Mouse (Mus musculus) frontal cortex, adult (tissue): Measurements from ENCODE around the gene Ppil4.
A peak's percentile ranks its signal among the peaks of the same experiment; 100 is the strongest.

Source experiments
- ATAC-seq: cut with Nextera tagmentation; 2 replicates; pipeline ENCODE4 v1.9.2; 2017; ENCODE audit warnings: mild to moderate bottlenecking, moderate library complexity, mixed read lengths; ENCODE audit not compliant: low TSS enrichment

The Ppil4 gene

DNA sequence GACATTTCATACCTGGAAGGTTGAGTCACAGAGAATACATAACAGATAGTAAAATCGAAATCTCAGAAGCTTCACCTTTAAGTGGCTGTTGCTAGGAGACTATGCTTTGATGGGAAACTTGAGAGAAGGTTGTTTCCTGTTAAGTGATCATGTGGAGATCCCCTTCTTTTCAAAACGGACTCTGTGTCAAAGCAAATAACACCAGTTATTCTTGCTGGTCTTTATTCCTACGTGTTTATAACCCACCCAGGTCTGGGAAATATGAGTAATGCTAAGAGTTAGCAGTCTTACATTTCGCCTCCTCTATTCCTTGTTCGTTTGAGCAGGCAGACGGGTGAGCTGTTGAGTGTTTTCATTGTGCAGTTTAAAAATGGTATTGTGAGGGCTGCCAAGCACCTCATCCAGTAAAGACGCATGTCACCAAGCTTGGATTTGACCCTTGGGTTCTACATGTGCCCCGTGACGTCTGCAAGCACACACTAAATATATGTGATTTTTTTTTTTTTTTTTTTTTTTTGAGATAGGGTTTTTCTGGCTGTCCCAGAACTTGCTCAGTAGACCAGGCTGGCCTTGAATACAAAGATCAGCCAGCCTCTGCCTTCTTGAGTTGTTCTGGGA, 32.1 kb downstream of the Ppil4 start:
- ATAC-seq = no peak

DNA sequence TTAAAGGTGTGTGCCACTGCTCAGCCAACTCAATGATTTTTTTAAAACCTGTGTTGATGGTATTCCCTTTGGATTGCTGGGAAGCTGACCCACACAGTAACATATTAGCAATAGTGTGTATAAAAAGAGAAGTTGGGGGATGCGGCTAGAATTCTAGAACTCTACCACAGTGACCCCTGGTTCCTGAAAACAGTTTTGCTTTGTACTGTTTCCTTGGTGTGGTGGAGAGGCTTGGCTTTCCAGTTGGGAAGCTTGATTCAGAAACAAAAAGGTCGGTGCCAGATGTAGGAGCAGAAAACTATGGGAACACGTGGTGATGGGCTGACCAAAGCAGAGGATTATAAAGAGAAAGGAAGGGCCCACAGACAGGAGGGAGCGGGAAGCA, 32.6 kb downstream of the Ppil4 start:
- no peak for ATAC-seq

DNA sequence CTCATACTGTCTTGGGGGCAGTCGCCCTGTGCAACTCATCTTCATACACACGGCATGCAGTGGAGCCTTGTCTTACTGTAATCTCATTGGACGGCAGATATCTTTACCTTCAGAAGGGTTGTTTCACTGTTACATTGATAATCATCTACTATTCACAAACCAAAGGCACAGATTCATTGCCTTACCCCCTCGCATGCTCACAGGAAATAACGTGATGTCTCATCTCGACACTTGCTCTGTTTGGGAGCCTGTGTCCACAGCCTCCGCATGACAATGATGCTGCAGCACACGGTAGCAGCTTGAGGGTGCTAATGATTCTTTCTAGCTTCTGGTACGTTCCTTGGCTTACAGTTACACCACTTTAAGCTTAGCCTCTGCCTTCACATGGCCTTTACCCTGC, 33.4 kb downstream of the Ppil4 start:
- no peak for ATAC-seq

DNA sequence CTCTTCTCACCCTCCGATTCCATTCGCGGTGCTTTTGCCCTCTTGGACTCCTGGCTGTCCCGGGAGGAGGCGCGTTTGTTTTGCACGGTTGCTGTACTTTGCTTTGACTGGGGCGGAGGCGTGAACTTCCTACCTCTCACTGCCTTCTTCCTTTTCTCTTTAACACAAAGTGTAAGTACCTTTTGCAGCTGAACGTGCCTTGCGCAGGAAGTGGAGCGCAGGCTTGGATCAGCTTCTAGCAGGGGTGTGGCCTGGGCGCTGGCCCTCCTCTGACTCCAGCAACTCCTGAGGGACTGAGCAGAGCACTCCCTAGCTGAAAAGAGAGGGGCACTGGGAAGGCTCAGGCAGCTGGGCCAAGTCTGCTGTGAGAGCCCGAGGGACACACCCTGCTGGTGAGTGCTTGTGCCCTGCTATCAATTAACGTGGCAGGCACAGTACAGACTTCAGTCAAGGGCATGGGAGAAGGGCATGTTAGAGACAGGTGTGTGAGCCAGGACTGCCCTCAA, 39.5 kb downstream of the Ppil4 start, which contains the start of gene Zc3h12d:
Gene Zc3h12d, plus strand, starts transcription at position 300 of the 506 bp plus-strand sequence.
- peak; percentile 22; the same call in 1 of the 2 replicates for ATAC-seq

DNA sequence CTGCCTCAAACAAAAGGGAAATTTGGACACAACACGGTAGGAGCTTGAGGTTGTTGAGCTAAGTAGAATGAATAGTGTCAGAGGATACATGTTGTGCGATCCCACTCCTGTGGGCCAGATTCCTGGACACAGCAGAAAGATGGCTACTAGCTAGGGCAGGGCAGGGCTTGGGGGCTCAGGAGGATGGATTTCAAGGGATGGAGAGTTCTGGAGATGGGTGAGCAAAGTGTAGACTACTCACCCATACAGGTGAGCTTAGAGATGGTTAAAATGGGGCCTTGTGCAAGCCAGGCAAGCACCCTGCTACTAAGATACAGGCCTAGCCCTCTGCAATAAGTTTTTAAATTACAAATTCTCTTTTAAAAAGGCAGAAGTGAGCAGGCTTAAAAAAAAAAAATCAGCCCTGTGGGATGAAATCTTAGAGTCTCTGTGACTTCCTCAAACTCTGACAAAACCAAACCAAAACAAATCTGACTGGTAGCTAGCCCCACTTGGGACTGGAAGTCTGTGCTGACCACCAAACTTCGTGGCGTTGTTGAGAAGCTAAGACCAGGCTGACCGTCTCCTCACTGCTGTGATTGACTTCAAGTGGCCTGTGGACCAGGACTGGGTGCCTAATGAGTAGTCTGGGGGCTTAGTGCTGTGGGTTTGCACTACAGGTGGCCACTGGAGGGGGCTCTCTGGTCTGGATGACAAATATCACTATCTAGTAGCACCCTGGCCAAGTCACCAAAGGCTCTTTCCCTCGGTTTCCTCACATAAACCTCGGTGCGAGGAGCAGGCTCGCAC, 40.9 kb downstream of the Ppil4 start:
- ATAC-seq = no peak

- ATAC-seq = no peak
These were observed 42.1 kb downstream of the Ppil4 start for GRCm38 (mm10) chr10:7834671-7835225.

DNA sequence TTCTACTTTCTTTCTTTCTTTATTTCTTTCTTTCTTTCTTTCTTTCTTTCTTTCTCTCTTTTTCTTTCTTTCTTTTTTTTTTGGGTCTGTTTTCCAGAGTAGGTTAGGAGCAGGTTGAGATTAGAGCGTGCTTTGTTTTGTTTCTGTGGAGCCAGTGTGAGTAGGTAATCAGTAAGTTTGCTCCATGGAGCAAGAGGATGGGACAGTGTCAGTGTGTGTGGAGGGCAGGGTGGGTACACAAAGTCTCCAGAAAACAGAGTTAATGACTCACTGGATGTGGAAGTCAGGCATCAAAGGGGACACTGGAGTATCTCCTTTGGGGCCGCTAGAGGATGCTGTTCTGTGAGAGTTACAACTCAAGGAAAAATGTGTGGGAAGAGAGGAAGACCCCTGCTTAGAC, 44.2 kb downstream of the Ppil4 start:
- ATAC-seq = no peak

GRCm38 (mm10) chr10:7837446-7837845, 44.8 kb downstream of the Ppil4 start:
- no peak for ATAC-seq

- ATAC-seq = no peak
These were observed 45.3 kb downstream of the Ppil4 start for GRCm38 (mm10) chr10:7838036-7838435.

- no peak for ATAC-seq
These were observed 46.3 kb downstream of the Ppil4 start for GRCm38 (mm10) chr10:7838874-7839421.

GRCm38 (mm10) chr10:7839551-7840352, 47.1 kb downstream of the Ppil4 start:
- ATAC-seq = no peak

GRCm38 (mm10) chr10:7840353-7840733, 47.7 kb downstream of the Ppil4 start:
- ATAC-seq = no peak

DNA sequence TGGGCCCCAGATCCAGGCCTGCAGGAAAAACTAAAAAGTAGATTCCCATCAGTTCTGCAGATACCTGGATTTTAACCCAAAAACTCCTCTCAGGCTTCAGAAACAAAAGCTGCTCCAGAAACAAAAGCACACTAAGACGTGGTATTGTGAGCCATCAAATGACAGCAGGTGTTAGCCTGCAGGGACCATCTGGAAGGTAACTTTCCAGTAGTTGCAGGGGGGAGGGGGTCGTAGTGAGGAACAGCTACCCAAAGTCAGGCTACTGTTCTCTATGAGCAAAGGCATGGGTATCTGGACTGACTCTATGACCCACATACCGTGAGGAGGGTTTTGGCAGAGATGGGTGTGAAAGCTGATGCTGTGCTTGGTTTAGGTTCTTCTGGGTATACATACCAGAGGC, 48.1 kb downstream of the Ppil4 start:
- ATAC-seq = no peak

DNA sequence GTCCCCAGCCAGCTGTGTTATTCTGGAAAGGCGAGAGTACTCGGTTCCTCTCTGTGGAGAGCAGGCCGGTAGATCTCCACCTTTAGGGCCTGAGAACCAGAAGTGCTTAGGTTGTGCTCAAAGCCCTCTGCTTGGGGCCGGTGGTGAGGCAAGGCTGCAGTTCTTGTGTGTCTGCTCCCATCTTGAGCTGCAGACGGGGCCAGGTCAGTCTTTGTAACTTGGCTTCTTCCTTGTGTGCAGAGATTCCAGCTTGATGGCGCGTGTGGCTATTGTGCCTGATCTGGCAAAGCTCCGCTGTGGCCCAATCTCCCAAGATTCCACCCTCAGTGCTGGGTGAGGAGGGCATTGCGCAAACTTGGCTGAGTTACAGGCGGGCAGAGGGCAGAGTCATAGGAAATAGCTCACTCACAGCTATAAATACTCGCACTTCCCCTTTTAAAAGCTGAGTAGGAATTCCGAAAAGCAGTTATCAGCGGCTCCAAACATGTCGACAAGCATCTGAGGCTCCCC, 48.9 kb downstream of the Ppil4 start:
- ATAC-seq = peak; percentile 43; the same call in 1 of the 2 replicates

DNA sequence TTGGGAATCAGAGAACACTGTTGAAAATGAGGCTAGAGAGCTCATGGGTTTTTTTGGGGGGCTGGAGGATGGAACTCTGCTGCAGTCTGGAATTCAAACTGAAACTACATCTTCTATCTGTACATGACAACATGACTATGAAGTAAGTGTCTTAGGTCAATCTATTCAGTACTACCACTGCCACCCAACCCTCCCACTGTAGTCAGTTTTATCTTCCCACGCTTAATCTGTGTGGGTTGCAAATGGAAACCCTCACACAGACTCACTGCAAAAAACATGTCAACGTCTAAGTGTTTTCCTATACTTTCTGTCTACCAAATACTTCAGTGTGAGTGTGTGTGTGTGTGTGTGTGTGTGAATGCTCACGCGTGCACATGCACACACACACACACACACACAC, 50.5 kb downstream of the Ppil4 start:
- ATAC-seq = no peak

- no peak for ATAC-seq
These were observed 51.5 kb downstream of the Ppil4 start for GRCm38 (mm10) chr10:7844161-7844560.

GRCm38 (mm10) chr10:7845136-7845535, 52.4 kb downstream of the Ppil4 start:
- ATAC-seq = no peak

GRCm38 (mm10) chr10:7845991-7846390, 53.3 kb downstream of the Ppil4 start:
- no peak for ATAC-seq

- ATAC-seq = no peak
These were observed 54.5 kb downstream of the Ppil4 start for GRCm38 (mm10) chr10:7847166-7847605.

DNA sequence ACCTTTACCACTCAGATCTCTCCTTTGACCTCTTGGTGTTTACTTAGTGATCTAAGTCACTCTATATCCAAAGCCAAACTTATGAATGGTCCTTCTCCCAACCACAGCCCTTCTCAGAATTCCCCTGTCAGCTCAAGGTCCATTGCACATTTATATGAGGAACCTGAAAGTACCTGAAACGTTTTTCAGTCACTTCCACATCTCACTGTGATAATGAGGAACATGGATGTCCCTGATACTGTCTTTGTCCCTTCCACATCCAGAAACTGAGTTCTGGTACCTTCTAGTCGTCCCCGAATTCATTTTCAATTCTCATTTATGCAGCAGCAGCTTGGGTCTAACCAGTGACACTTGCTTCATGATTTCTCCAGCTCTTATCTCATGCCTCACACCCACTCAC, 59.2 kb downstream of the Ppil4 start:
- ATAC-seq = no peak

DNA sequence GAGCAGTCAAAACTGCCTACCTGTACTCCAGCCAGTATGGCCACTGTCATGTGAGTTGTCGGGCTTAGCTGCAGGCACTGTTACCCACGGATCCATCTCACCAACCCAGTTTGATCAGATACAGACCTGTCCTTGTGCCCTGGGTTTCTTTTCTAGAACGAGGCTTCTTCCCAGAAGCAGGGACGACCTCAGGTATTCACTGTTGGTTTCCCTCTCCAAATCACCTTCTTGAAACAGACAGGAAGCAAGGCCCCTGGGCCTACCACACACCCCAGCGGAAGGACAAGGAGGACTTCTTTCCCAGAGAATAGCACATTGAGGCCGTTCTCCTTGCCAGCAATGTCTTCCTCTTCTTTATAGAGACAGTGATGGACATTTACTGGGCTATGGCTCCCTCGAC, 67.8 kb downstream of the Ppil4 start:
- no peak for ATAC-seq
